Mouse (Mus musculus): ENCODE measurements around the gene Ddx43. TPM values are rescaled to one million over a fixed set of nuclear protein-coding genes. Genes with fewer than 3 reads are reported as not detected.
A peak's percentile ranks its signal among the peaks of the same experiment; 100 is the strongest.
"Not testable (repeated sequence)": the region's sequence is repeated elsewhere in the genome, so short reads cannot be mapped to it uniquely, and the experiment has no call there.

The Ddx43 gene
- polyA plus RNA-seq (2015; fragmentation: Nextera tagmentation; extraction: Ambion mirVana): 0.19 and 0.27 TPM in 2 replicates

GRCm38 (mm10) chr9:78395630-78396351 is at the start of gene Ddx43:
Gene Ddx43, plus strand, starts transcription at chr9:78395777.
- Histone ChIP-seq H3K27ac (replicated peaks) (no peak within 1 kb of the TSS), H3K4me3 (peak within 1 kb of the TSS; percentile 55), H3K4me2 (peak within 1 kb of the TSS; percentile 76), H3K9ac (peak within 1 kb of the TSS; percentile 68), H3K27me3 (replicated peaks) (peaks cover 84% of the 10 kb centered on the region), H3K4me1 (peaks cover 13% of the 10 kb centered on the region), H3K36me3 (no peaks in the 10 kb centered on the region), H3K9me3 (no peaks in the 10 kb centered on the region)
- peak; percentile 54; the same call in 1 of the 2 replicates for ATAC-seq (ENCODE audit: extremely low read depth, insufficient number of reproducible peaks, low FRiP score, low TSS enrichment)
- WGBS: 2% methylated on average over 93 of the region's 93 CpGs

- Histone ChIP-seq H3K36me3 (no peaks in the 10 kb centered on the region), H3K27ac (replicated peaks) (no peak overlapping the region), H3K27me3 (replicated peaks) (no peaks in the 10 kb centered on the region), H3K4me2 (no peak overlapping the region), H3K9me3 (no peaks in the 10 kb centered on the region), H3K4me1 (no peaks in the 10 kb centered on the region), H3K9ac (no peak overlapping the region), H3K4me3 (no peak overlapping the region)
- WGBS: 56% methylated on average over 3 of the region's 3 CpGs
- ATAC-seq (ENCODE audit: extremely low read depth, insufficient number of reproducible peaks, low FRiP score, low TSS enrichment): no peak
Measured at GRCm38 (mm10) chr9:78347004-78347403, 48.6 kb upstream of the Ddx43 start.

GRCm38 (mm10) chr9:78348206-78349004 is 47.2 kb upstream of the Ddx43 start:
- 55% methylated on average over 6 of the region's 6 CpGs for WGBS
- not testable (repeated sequence) for H3K4me2 ChIP-seq; H3K27me3 ChIP-seq (replicated peaks); H3K4me3 ChIP-seq; H3K9ac ChIP-seq; H3K27ac ChIP-seq (replicated peaks); H3K4me1 ChIP-seq; ATAC-seq (ENCODE audit: extremely low read depth, insufficient number of reproducible peaks, low FRiP score, low TSS enrichment); H3K36me3 ChIP-seq; H3K9me3 ChIP-seq

- not testable (repeated sequence) for H3K27me3 ChIP-seq (replicated peaks); H3K36me3 ChIP-seq; H3K9ac ChIP-seq; ATAC-seq (ENCODE audit: extremely low read depth, insufficient number of reproducible peaks, low FRiP score, low TSS enrichment); H3K9me3 ChIP-seq; H3K27ac ChIP-seq (replicated peaks); H3K4me1 ChIP-seq; H3K4me3 ChIP-seq; H3K4me2 ChIP-seq
- WGBS: 81% methylated on average over 3 of the region's 3 CpGs
Measured at GRCm38 (mm10) chr9:78349141-78349540, 46.4 kb upstream of the Ddx43 start.

- H3K4me1 ChIP-seq; H3K9me3 ChIP-seq; H3K27ac ChIP-seq (replicated peaks); H3K4me2 ChIP-seq; H3K4me3 ChIP-seq; H3K36me3 ChIP-seq; H3K9ac ChIP-seq; H3K27me3 ChIP-seq (replicated peaks); ATAC-seq (ENCODE audit: extremely low read depth, insufficient number of reproducible peaks, low FRiP score, low TSS enrichment): not testable (repeated sequence)
Measured at GRCm38 (mm10) chr9:78350007-78350406, 45.6 kb upstream of the Ddx43 start.

- no peaks in the 10 kb centered on the region for H3K9me3 ChIP-seq
- WGBS: 62% methylated on average over 6 of the region's 6 CpGs
- no peak overlapping the region for H3K9ac ChIP-seq
- no peaks in the 10 kb centered on the region for H3K4me1 ChIP-seq
- no peaks in the 10 kb centered on the region for H3K36me3 ChIP-seq
- H3K4me3 ChIP-seq: no peak overlapping the region
- ATAC-seq (ENCODE audit: extremely low read depth, insufficient number of reproducible peaks, low FRiP score, low TSS enrichment): no peak
- H3K27me3 ChIP-seq (replicated peaks): no peaks in the 10 kb centered on the region
- no peak overlapping the region for H3K4me2 ChIP-seq
- H3K27ac ChIP-seq (replicated peaks): no peak overlapping the region
Measured at GRCm38 (mm10) chr9:78351504-78352220, 43.9 kb upstream of the Ddx43 start.

- no peak overlapping the region for H3K4me3 ChIP-seq
- no peak for ATAC-seq (ENCODE audit: extremely low read depth, insufficient number of reproducible peaks, low FRiP score, low TSS enrichment)
- 70% methylated on average over 11 of the region's 11 CpGs for WGBS
- H3K4me2 ChIP-seq: no peak overlapping the region
- H3K9me3 ChIP-seq: no peaks in the 10 kb centered on the region
- no peaks in the 10 kb centered on the region for H3K27me3 ChIP-seq (replicated peaks)
- H3K4me1 ChIP-seq: no peaks in the 10 kb centered on the region
- no peak overlapping the region for H3K27ac ChIP-seq (replicated peaks)
- no peaks in the 10 kb centered on the region for H3K36me3 ChIP-seq
- no peak overlapping the region for H3K9ac ChIP-seq
Measured at GRCm38 (mm10) chr9:78354665-78355578, 40.7 kb upstream of the Ddx43 start.

- 82% methylated on average over 8 of the region's 8 CpGs for WGBS
- no peak for ATAC-seq (ENCODE audit: extremely low read depth, insufficient number of reproducible peaks, low FRiP score, low TSS enrichment)
- H3K27ac ChIP-seq (replicated peaks): no peak within 1 kb of the TSS
Measured at GRCm38 (mm10) chr9:78355611-78356010, 40.0 kb upstream of the Ddx43 start, which contains the start of gene Gsta2. Gene Gsta2, minus strand, starts transcription at chr9:78355788.

GRCm38 (mm10) chr9:78358053-78358452 is 37.5 kb upstream of the Ddx43 start:
- no peak overlapping the region for H3K27ac ChIP-seq (replicated peaks)
- no peak overlapping the region for H3K4me3 ChIP-seq
- no peaks in the 10 kb centered on the region for H3K4me1 ChIP-seq
- H3K9ac ChIP-seq: no peak overlapping the region
- H3K4me2 ChIP-seq: no peak overlapping the region
- no peaks in the 10 kb centered on the region for H3K9me3 ChIP-seq
- ATAC-seq (ENCODE audit: extremely low read depth, insufficient number of reproducible peaks, low FRiP score, low TSS enrichment): no peak
- no peaks in the 10 kb centered on the region for H3K27me3 ChIP-seq (replicated peaks)
- no peaks in the 10 kb centered on the region for H3K36me3 ChIP-seq
- 12% methylated on average over 9 of the region's 9 CpGs for WGBS

More at GRCm38 (mm10) chr9:78355611-78356010, 40.0 kb upstream of the Ddx43 start, which contains the start of gene Gsta2:
- no peak within 1 kb of the TSS for H3K4me3 ChIP-seq
- H3K9me3 ChIP-seq: no peaks in the 10 kb centered on the region
- H3K27me3 ChIP-seq (replicated peaks): no peaks in the 10 kb centered on the region
- H3K36me3 ChIP-seq: no peaks in the 10 kb centered on the region
- no peak within 1 kb of the TSS for H3K9ac ChIP-seq
- no peaks in the 10 kb centered on the region for H3K4me1 ChIP-seq
- no peak within 1 kb of the TSS for H3K4me2 ChIP-seq

- ATAC-seq (ENCODE audit: extremely low read depth, insufficient number of reproducible peaks, low FRiP score, low TSS enrichment): no peak
- no peaks in the 10 kb centered on the region for H3K27me3 ChIP-seq (replicated peaks)
- H3K9me3 ChIP-seq: no peaks in the 10 kb centered on the region
- H3K9ac ChIP-seq: no peak overlapping the region
- no peak overlapping the region for H3K4me3 ChIP-seq
- no peak overlapping the region for H3K4me2 ChIP-seq
- no peak overlapping the region for H3K27ac ChIP-seq (replicated peaks)
- no peaks in the 10 kb centered on the region for H3K36me3 ChIP-seq
- H3K4me1 ChIP-seq: no peaks in the 10 kb centered on the region
- WGBS: 73% methylated on average over 6 of the region's 6 CpGs
Measured at GRCm38 (mm10) chr9:78359750-78360483, 35.7 kb upstream of the Ddx43 start.
